ENCODE assay signal across 9 mouse cellular contexts in genomic region chr13:59145677-59146555, GRCm38 (mm10).
A peak's percentile ranks its signal among the peaks of the same experiment; 100 is the strongest.
DNase-seq lines count a peak whose midpoint lies in the region; ATAC-seq and TF ChIP-seq lines count a peak whose summit lies in the region.
"Had no signal": no experiment of that assay in that cellular context is flagged by ENCODE, and none has a peak within 500 bp of the region (broad histone marks: within the 10 kb centered on the region; RNA-seq: fewer than 3 reads in every experiment).

No protein-coding gene starts in this region.

- intact Hi-C loops in gastrocnemius, adult 2 months (cut with DNase I) = no loop called here

- no peak overlapping the region for H3K4me3 ChIP-seq in gastrocnemius, adult 2 months
- H3K4me3 ChIP-seq in heart, embryonic 12.5 days = no peak overlapping the region
- H3K4me3 ChIP-seq in midbrain, embryonic 16.5 days (ENCODE audit: low read depth, low read length) = no peak overlapping the region
- H3K4me3 ChIP-seq: liver, embryonic 13.5 days had no signal

- ATAC-seq in heart, embryonic 12.5 days (ENCODE audit: insufficient number of reproducible peaks, low FRiP score) = no peak
- peak; percentile 87 for ATAC-seq in midbrain, embryonic 16.5 days
- no peak for ATAC-seq in CD4-positive, CD25-positive, alpha-beta regulatory T cell, adult 4 months

- WGBS in heart, embryonic 12.5 days = 57% methylated on average over 21 of the region's 21 CpGs
- WGBS in midbrain, embryonic 16.5 days = 29% methylated on average over 21 of the region's 21 CpGs

- no peak overlapping the region for H3K9ac ChIP-seq in heart, embryonic 12.5 days
- H3K9ac ChIP-seq in midbrain, embryonic 16.5 days (ENCODE audit: low read depth, low read length) = 0 out of 2 replicates have a peak overlapping the region, but pooled peaks have one; percentile 11
- H3K9ac ChIP-seq: liver, embryonic 13.5 days had no signal

- no peaks in the 10 kb centered on the region for H3K4me1 ChIP-seq in heart, embryonic 12.5 days (replicated peaks)
- H3K4me1 ChIP-seq in midbrain, embryonic 16.5 days (ENCODE audit: control insufficient read depth, insufficient read depth, low read length) = peaks cover 34% of the 10 kb centered on the region
- H3K4me1 ChIP-seq: liver, embryonic 13.5 days had no signal

- no peak overlapping the region for H3K27ac ChIP-seq in gastrocnemius, adult 2 months
- no peak overlapping the region for H3K27ac ChIP-seq in heart, embryonic 12.5 days (ENCODE audit: poor library complexity, severe bottlenecking)
- peak overlapping the region; percentile 85 for H3K27ac ChIP-seq in midbrain, embryonic 16.5 days (ENCODE audit: low read length)
- H3K27ac ChIP-seq: liver, embryonic 13.5 days had no signal

- no peaks in the 10 kb centered on the region for H3K27me3 ChIP-seq in heart, embryonic 12.5 days (replicated peaks)
- H3K27me3 ChIP-seq in midbrain, embryonic 16.5 days (ENCODE audit: control insufficient read depth, insufficient read depth, low read depth, low read length) = no peaks in the 10 kb centered on the region
- H3K27me3 ChIP-seq: liver, embryonic 13.5 days had no signal

- H3K4me2 ChIP-seq in heart, embryonic 12.5 days = peak overlapping the region; percentile 13; the same call in 1 of the 2 replicates
- H3K4me2 ChIP-seq in midbrain, embryonic 16.5 days (ENCODE audit: low read length) = peak overlapping the region; percentile 28
- H3K4me2 ChIP-seq: liver, embryonic 13.5 days had no signal

- H3K36me3 ChIP-seq in heart, embryonic 12.5 days = no peaks in the 10 kb centered on the region
- H3K36me3 ChIP-seq in midbrain, embryonic 16.5 days (ENCODE audit: control insufficient read depth, insufficient read depth, low read length) = no peaks in the 10 kb centered on the region
- H3K36me3 ChIP-seq: liver, embryonic 13.5 days had no signal

- TF ChIP-seq CTCF in gastrocnemius, adult 2 months (IDR thresholded peaks at IDR 0.05) = no peak

- DNase-seq in gastrocnemius, adult 2 months = peak; percentile 67
- no peak for DNase-seq in gastrocnemius, postnatal 4 days (ENCODE audit: low spot score in 2 of 2)
- peak; percentile 23 for DNase-seq in embryo, embryonic 11.5 days (ENCODE audit: low read depth, low spot score)
- DNase-seq in left cerebral cortex, adult 11 months (ENCODE audit: low spot score) = peak; percentile 89
- DNase-seq in spleen, postnatal 36 days (ENCODE audit: low spot score in 2 of 2) = no peak
- DNase-seq: liver, embryonic 13.5 days had no signal

- no peaks in the 10 kb centered on the region for H3K9me3 ChIP-seq in heart, embryonic 12.5 days (replicated peaks)
- H3K9me3 ChIP-seq in midbrain, embryonic 16.5 days (replicated peaks; ENCODE audit: control insufficient read depth, low read length, poor library complexity, severe bottlenecking) = no peaks in the 10 kb centered on the region
- H3K9me3 ChIP-seq: liver, embryonic 13.5 days had no signal

Comparison
In these comparisons a context has a peak if more than half of its experiments do, and no peak if none do; other contexts are left out.
1. DNase-seq: peak in gastrocnemius, adult 2 months (single experiment), embryo, embryonic 11.5 days (single experiment) and left cerebral cortex, adult 11 months (single experiment); none in gastrocnemius, postnatal 4 days (0 of 2) and spleen, postnatal 36 days (0 of 2).